Mouse (Mus musculus): ENCODE data around the gene Rnf17.

Gene Rnf17

GRCm38 (mm10) chr14:56462090-56462489 lies 59.7 kb downstream of the Rnf17 start:
- in situ Hi-C loops (cut with MboI; ENCODE audit: low pct_unique_long_range_greater_than_20kb in 1 of 2, low sequenced_read_pairs in 2 of 2, unreplicated experiment in 1 of 2), result no loop called here

DNA sequence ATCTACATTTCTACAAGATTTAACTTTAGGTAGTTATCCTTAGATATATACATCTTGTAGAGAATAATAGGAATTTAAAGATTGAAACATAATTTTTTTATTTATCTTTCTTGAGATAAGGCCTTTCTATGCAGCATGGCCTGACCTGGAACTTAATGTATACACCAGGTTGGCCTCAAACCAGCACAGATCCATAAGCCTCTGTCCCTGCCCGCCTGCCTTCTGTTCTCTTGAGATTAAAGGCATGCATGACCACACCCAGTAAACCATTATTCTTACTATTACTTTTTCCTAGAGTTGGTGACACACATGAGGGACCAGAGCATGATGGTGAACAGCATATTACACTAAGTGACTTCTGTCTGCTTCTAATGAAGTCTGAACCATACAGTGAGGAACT lies 60.3 kb downstream of the Rnf17 start:
- in situ Hi-C loops (cut with MboI; ENCODE audit: low pct_unique_long_range_greater_than_20kb in 1 of 2, low sequenced_read_pairs in 2 of 2, unreplicated experiment in 1 of 2), result no loop called here

- in situ Hi-C loops (cut with MboI; ENCODE audit: low pct_unique_long_range_greater_than_20kb in 1 of 2, low sequenced_read_pairs in 2 of 2, unreplicated experiment in 1 of 2), result no loop called here
Observed at GRCm38 (mm10) chr14:56468145-56468544, 65.8 kb downstream of the Rnf17 start.

GRCm38 (mm10) chr14:56489806-56490205 lies 87.4 kb downstream of the Rnf17 start:
- in situ Hi-C loops (cut with MboI; ENCODE audit: low pct_unique_long_range_greater_than_20kb in 1 of 2, low sequenced_read_pairs in 2 of 2, unreplicated experiment in 1 of 2), result no loop called here

DNA sequence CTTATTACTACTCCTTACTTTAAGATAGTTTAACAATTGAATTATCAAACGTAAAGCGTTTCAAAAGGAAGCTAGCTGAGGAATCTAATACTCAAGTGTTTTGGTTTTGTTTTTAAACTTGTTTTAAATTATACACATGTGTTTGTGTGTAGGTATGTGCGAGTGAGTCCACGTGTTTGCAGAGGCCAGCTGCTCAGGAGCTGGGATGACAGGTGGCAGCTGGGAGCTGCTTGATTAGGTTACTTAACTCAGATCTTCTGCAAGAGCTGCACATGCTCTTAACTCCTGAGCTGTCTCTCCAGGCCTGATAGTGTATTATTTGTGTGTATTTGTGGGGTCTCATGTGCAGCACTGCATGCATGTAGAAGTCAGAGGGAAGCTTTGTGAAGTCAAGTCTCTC lies 100.0 kb downstream of the Rnf17 start:
- in situ Hi-C loops (cut with MboI; ENCODE audit: low pct_unique_long_range_greater_than_20kb in 1 of 2, low sequenced_read_pairs in 2 of 2, unreplicated experiment in 1 of 2), result no loop called here

GRCm38 (mm10) chr14:56506743-56507142 lies 104.4 kb downstream of the Rnf17 start:
- in situ Hi-C loops (cut with MboI; ENCODE audit: low pct_unique_long_range_greater_than_20kb in 1 of 2, low sequenced_read_pairs in 2 of 2, unreplicated experiment in 1 of 2), result no loop called here

DNA sequence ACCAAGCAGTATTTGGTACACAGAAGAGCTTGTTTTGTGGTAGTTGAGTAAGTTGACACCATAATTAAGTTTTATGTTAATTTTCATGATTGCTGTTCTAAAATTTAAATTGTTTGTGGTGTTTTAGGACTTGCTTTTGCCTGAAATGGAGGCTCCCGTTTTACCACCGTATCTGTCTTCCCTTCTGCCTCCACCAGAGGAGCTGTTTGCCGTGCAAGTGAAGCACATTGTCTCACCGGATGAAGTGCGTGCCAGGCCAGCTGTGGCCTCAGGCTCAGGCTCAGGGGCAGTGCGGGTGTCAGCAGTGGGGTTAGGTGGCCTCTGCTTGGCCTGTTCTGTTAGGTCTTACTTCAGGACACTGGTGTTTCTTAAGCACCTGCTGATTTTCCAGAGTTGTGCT lies 109.7 kb downstream of the Rnf17 start:
- in situ Hi-C loops (cut with MboI; ENCODE audit: low pct_unique_long_range_greater_than_20kb in 1 of 2, low sequenced_read_pairs in 2 of 2, unreplicated experiment in 1 of 2), result no loop called here

- in situ Hi-C loops (cut with MboI; ENCODE audit: low pct_unique_long_range_greater_than_20kb in 1 of 2, low sequenced_read_pairs in 2 of 2, unreplicated experiment in 1 of 2), result no loop called here
Observed at GRCm38 (mm10) chr14:56514775-56515174, 112.4 kb downstream of the Rnf17 start.

- in situ Hi-C loops (cut with MboI; ENCODE audit: low pct_unique_long_range_greater_than_20kb in 1 of 2, low sequenced_read_pairs in 2 of 2, unreplicated experiment in 1 of 2), result no loop called here
Observed at GRCm38 (mm10) chr14:56530788-56531187, 128.4 kb downstream of the Rnf17 start.

DNA sequence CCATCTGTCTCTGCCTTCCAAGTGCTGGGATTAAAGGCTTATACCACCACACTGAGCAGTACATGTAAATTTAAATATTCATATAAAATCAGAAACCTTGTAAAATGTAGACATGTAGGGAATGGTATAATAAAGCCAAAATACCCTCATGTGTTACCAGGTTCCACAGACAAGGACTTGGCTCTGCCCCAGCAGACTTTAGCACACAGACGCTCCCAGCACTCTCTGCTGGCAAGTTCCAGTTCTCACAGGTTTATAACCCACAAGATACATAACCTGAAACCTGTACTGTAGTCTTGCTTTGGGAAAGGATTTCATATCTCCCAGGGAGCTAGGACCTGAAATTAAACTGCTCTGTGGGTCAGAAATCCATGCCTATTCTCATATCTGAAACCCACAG lies 142.6 kb downstream of the Rnf17 start:
- in situ Hi-C loops (cut with MboI; ENCODE audit: low pct_unique_long_range_greater_than_20kb in 1 of 2, low sequenced_read_pairs in 2 of 2, unreplicated experiment in 1 of 2), result no loop called here

- in situ Hi-C loops (cut with MboI; ENCODE audit: low pct_unique_long_range_greater_than_20kb in 1 of 2, low sequenced_read_pairs in 2 of 2, unreplicated experiment in 1 of 2), result no loop called here
Observed at GRCm38 (mm10) chr14:56545491-56545890, 143.1 kb downstream of the Rnf17 start.

- in situ Hi-C loops (cut with MboI; ENCODE audit: low pct_unique_long_range_greater_than_20kb in 1 of 2, low sequenced_read_pairs in 2 of 2, unreplicated experiment in 1 of 2), result no loop called here
Observed at GRCm38 (mm10) chr14:56550960-56551359, 148.6 kb downstream of the Rnf17 start.

- in situ Hi-C loops (cut with MboI; ENCODE audit: low pct_unique_long_range_greater_than_20kb in 1 of 2, low sequenced_read_pairs in 2 of 2, unreplicated experiment in 1 of 2), result no loop called here
Observed at GRCm38 (mm10) chr14:56552924-56553323, 150.5 kb downstream of the Rnf17 start.

DNA sequence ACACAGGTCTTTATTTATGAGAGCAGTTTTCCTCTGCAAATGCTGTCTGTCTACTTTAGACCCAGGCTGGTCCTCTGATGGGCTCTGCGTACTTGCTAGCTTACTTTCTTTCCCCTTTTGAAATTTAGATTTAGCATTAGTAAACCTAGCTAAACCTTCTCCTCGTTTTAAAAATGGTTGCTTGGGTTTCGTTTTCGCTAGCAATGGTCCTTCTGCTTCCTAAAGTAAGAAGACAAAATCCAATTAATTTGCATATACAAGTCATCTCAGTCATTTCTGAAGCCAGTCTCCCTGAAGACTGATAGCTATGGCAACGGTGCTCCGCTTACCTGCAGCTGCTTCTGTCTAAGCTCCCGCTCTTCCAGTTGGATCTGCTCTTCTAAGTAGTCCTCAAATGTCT lies 150.9 kb downstream of the Rnf17 start:
- in situ Hi-C loops (cut with MboI; ENCODE audit: low pct_unique_long_range_greater_than_20kb in 1 of 2, low sequenced_read_pairs in 2 of 2, unreplicated experiment in 1 of 2), result no loop called here

DNA sequence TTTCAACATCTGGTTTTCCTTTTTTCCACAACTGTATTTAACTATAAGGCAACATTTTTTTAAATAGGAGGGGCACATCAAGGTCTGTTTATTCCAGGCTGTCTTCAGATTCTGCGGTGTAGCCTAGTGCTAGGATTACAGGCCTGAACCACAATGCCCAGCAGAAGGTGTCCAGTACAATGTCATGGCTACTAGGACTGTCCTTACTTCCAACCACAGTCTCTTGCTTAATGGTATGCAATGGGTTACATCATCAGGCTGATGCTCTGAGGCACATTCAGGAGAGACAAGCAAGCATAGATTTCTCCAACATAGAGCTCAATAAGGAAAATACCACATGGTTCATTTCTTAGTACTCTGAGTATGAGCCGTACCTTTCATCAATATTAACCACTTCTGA lies 152.3 kb downstream of the Rnf17 start:
- in situ Hi-C loops (cut with MboI; ENCODE audit: low pct_unique_long_range_greater_than_20kb in 1 of 2, low sequenced_read_pairs in 2 of 2, unreplicated experiment in 1 of 2), result no loop called here

GRCm38 (mm10) chr14:56559134-56559533 lies 156.8 kb downstream of the Rnf17 start:
- in situ Hi-C loops (cut with MboI; ENCODE audit: low pct_unique_long_range_greater_than_20kb in 1 of 2, low sequenced_read_pairs in 2 of 2, unreplicated experiment in 1 of 2), result no loop called here

GRCm38 (mm10) chr14:56567476-56567875 lies 165.1 kb downstream of the Rnf17 start:
- in situ Hi-C loops (cut with MboI; ENCODE audit: low pct_unique_long_range_greater_than_20kb in 1 of 2, low sequenced_read_pairs in 2 of 2, unreplicated experiment in 1 of 2), result no loop called here

DNA sequence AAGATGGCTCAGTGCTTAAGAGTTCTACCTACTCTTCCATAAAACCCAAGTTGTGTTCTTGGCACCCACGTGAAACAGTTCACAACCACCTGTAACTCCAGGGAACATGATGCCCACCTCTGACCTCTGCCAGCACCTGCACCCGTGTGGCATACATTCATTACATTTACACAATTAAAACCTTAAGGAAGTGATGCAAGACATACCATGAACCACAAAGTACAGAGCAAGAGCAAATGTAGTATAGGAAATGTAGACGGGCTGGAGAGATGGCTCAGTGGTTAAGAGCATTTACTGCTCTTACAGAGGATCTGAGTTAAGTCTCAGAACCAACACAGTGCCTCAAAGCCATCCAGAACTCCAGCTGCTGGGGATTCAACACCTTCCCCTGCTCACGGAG lies 166.7 kb downstream of the Rnf17 start:
- in situ Hi-C loops (cut with MboI; ENCODE audit: low pct_unique_long_range_greater_than_20kb in 1 of 2, low sequenced_read_pairs in 2 of 2, unreplicated experiment in 1 of 2), result no loop called here

GRCm38 (mm10) chr14:56571310-56572093 lies 169.1 kb downstream of the Rnf17 start:
- in situ Hi-C loops (cut with MboI; ENCODE audit: low pct_unique_long_range_greater_than_20kb in 1 of 2, low sequenced_read_pairs in 2 of 2, unreplicated experiment in 1 of 2), result no loop called here

DNA sequence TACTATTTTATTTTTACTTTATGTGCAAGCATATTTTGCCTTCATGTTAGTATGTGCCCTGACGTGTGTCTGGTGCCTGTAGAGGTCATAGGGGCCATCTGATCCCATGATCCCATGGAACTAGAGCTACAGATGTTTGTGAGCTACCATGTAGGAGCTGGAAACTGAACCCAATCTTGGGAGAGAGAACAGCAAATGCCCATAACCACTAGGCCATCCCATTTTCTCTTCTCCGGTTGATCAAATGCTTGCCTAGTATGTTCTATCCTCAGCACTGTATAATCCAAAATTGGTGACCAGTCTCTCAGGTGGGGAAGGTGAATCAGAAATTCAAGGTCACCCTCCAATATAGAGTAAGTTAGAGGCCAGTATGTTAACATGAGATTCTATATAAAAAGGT lies 170.2 kb downstream of the Rnf17 start:
- in situ Hi-C loops (cut with MboI; ENCODE audit: low pct_unique_long_range_greater_than_20kb in 1 of 2, low sequenced_read_pairs in 2 of 2, unreplicated experiment in 1 of 2), result no loop called here

Measured in mouse embryonic stem cell (cell line).